Mouse (Mus musculus): Measurements from ENCODE around the gene Pmpca. TPM values are rescaled to one million over a fixed set of nuclear protein-coding genes. Genes with fewer than 3 reads are reported as not detected.

Pmpca gene
- polyA plus RNA-seq, 1 experiment, result 21.2 TPM

DNA sequence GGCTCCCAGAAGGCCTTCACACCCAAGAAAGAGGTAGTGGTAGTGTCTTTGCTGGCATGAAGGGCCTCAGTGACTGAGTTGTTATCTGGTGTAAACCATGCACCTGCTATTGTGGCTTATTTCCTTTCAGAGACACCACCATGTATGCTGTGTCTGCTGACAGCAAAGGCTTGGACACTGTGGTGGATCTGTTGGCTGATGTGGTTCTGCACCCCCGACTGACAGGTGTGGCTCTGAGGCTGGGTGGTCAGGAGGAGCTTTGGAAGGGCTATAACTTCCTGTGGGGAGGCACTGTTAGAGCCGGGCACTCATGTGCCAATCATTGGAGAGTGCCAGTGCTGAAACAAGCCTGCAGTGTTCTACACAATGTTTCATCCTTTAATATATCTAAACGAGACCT lies 1.8 kb downstream of the Pmpca start:
- no peak for DNase-seq (ENCODE audit: low read depth in 1 of 2, low spot score in 2 of 2)
- H3K4me1 ChIP-seq (ENCODE audit: control insufficient read depth, insufficient read depth, insufficient read length), result peaks cover 6% of the 10 kb centered on the region

GRCm38 (mm10) chr2:26391617-26392016 lies 2.5 kb downstream of the Pmpca start:
- H3K36me3 ChIP-seq (ENCODE audit: control insufficient read depth, insufficient read depth, low read length), result peaks cover 45% of the 10 kb centered on the region
- no peak for DNase-seq (ENCODE audit: low read depth in 1 of 2, low spot score in 2 of 2)
- no peak overlapping the region for H3K27ac ChIP-seq (ENCODE audit: insufficient read depth, low read length)
- 91% methylated on average over 6 of the region's 6 CpGs for WGBS
- H3K4me1 ChIP-seq (ENCODE audit: control insufficient read depth, insufficient read depth, insufficient read length), result peaks cover 6% of the 10 kb centered on the region
- no peaks in the 10 kb centered on the region for H3K27me3 ChIP-seq (ENCODE audit: control insufficient read depth, insufficient read depth, low read length)
- H3K4me3 ChIP-seq (ENCODE audit: extremely low read depth, insufficient read depth, insufficient read length), result no peak overlapping the region
- no peak for TF ChIP-seq POLR2A (IDR thresholded peaks at IDR 0.05; ENCODE audit: low read depth, low read length)
- TF ChIP-seq CTCF (IDR thresholded peaks at IDR 0.05; ENCODE audit: extremely low read depth, insufficient read depth, insufficient read length, insufficient replicate concordance), result no peak

More for the DNA sequence above, 1.8 kb downstream of the Pmpca start:
- no peaks in the 10 kb centered on the region for H3K27me3 ChIP-seq (ENCODE audit: control insufficient read depth, insufficient read depth, low read length)
- TF ChIP-seq POLR2A (IDR thresholded peaks at IDR 0.05; ENCODE audit: low read depth, low read length) (no peak), CTCF (IDR thresholded peaks at IDR 0.05; ENCODE audit: extremely low read depth, insufficient read depth, insufficient read length, insufficient replicate concordance) (no peak)
- H3K27ac ChIP-seq (ENCODE audit: insufficient read depth, low read length), result no peak overlapping the region
- peaks cover 49% of the 10 kb centered on the region for H3K36me3 ChIP-seq (ENCODE audit: control insufficient read depth, insufficient read depth, low read length)
- H3K4me3 ChIP-seq (ENCODE audit: extremely low read depth, insufficient read depth, insufficient read length), result no peak overlapping the region
- 67% methylated on average over 3 of the region's 3 CpGs for WGBS

DNA sequence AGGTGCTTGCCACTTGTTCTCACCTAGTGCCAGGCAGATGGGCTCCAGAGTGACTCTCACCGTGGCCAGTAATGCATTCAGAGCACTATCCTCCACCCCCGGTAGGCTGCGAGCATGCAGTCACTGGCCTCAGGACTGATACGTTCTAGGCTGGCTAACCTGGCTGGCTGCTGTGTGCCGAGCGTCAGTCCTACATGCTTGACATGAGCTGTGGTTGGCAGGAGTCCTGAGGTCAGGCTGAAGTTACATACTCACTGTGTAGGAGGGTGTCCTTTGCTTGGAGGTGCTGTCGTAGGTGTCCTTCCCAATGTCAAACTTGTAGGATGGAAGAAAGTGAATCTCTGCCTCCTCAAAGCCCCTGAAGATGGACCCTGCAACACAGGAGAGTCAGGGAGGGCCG lies 9.8 kb downstream of the Pmpca start:
- no peak overlapping the region for H3K4me3 ChIP-seq (ENCODE audit: extremely low read depth, insufficient read depth, insufficient read length)
- no peaks in the 10 kb centered on the region for H3K4me1 ChIP-seq (ENCODE audit: control insufficient read depth, insufficient read depth, insufficient read length)
- peaks cover 45% of the 10 kb centered on the region for H3K36me3 ChIP-seq (ENCODE audit: control insufficient read depth, insufficient read depth, low read length)
- DNase-seq (ENCODE audit: low read depth in 1 of 2, low spot score in 2 of 2), result no peak
- no peaks in the 10 kb centered on the region for H3K27me3 ChIP-seq (ENCODE audit: control insufficient read depth, insufficient read depth, low read length)
- H3K27ac ChIP-seq (ENCODE audit: insufficient read depth, low read length), result no peak overlapping the region
- no peak for TF ChIP-seq CTCF (IDR thresholded peaks at IDR 0.05; ENCODE audit: extremely low read depth, insufficient read depth, insufficient read length, insufficient replicate concordance)
- no peak for TF ChIP-seq POLR2A (IDR thresholded peaks at IDR 0.05; ENCODE audit: low read depth, low read length)
- WGBS, result 93% methylated on average over 8 of the region's 8 CpGs

DNA sequence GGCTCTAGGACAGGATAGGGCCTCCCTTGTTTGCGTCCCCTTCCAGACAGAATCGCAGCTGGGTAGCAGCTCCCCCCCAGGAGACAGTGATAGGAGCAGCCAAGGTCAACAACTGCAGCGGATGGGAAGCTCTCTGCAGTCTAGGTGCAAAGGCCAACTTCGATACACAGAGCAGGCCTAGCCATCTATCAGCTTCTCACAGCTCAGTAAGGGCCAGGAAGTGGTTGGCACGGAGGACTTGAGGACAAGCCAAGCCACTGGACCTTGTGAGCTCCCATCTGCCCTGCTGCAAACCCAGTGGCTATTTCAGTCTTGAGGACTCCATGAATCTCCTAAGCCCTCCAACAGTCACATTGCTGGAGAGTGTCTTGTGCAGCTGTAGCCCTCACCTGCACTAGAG lies 10.5 kb downstream of the Pmpca start:
- Histone ChIP-seq H3K36me3 (ENCODE audit: control insufficient read depth, insufficient read depth, low read length) (peaks cover 41% of the 10 kb centered on the region), H3K27ac (ENCODE audit: insufficient read depth, low read length) (no peak overlapping the region), H3K27me3 (ENCODE audit: control insufficient read depth, insufficient read depth, low read length) (no peaks in the 10 kb centered on the region), H3K4me1 (ENCODE audit: control insufficient read depth, insufficient read depth, insufficient read length) (no peaks in the 10 kb centered on the region), H3K4me3 (ENCODE audit: extremely low read depth, insufficient read depth, insufficient read length) (no peak overlapping the region)
- no peak for DNase-seq (ENCODE audit: low read depth in 1 of 2, low spot score in 2 of 2)
- TF ChIP-seq POLR2A (IDR thresholded peaks at IDR 0.05; ENCODE audit: low read depth, low read length), result no peak
- 88% methylated on average over 5 of the region's 5 CpGs for WGBS

DNA sequence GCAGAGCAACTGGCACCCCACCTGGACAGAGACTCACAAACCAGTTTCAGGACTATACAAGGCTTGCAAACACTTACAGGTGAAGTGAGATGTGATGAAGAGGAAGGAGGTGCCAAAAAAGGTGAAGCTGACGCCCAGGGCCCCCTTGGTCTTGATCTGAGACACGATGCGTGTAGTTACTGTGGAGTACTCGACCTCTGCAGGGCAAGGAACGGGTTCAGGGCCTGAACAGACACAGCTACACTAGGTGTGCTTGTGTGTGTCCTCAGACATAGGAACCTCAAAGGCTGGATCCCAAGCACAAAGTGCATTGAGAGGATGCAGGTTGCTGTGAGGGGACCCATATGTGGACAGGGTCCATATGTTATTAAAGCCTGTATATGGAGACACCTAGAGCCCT lies 11.2 kb downstream of the Pmpca start:
- H3K4me1 ChIP-seq (ENCODE audit: control insufficient read depth, insufficient read depth, insufficient read length), result no peaks in the 10 kb centered on the region
- TF ChIP-seq CTCF (IDR thresholded peaks at IDR 0.05; ENCODE audit: extremely low read depth, insufficient read depth, insufficient read length, insufficient replicate concordance), result no peak
- H3K4me3 ChIP-seq (ENCODE audit: extremely low read depth, insufficient read depth, insufficient read length), result no peak overlapping the region
- no peak overlapping the region for H3K27ac ChIP-seq (ENCODE audit: insufficient read depth, low read length)
- DNase-seq (ENCODE audit: low read depth in 1 of 2, low spot score in 2 of 2), result no peak
- WGBS, result 89% methylated on average over 5 of the region's 5 CpGs
- peaks cover 35% of the 10 kb centered on the region for H3K36me3 ChIP-seq (ENCODE audit: control insufficient read depth, insufficient read depth, low read length)
- H3K27me3 ChIP-seq (ENCODE audit: control insufficient read depth, insufficient read depth, low read length), result no peaks in the 10 kb centered on the region

DNA sequence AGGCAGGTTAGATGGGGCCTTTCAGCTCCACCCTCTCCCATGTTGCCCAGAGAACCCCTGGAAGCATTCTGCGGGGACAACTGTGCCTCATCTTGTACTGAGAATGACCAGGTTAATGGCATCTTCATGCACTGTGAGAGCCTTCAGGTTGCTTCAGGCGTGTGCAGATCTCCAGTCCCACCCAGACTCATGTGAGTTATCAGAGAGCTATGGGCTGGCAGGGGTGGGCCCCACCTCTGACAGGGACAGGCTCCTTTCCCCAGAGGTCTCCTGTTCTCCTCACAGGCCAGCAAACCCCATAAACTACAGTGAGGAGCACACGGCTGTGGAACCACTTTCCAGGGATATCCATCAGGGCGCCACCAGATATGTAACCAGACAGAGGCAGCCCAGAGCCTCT lies 11.9 kb downstream of the Pmpca start:
- TF ChIP-seq POLR2A (IDR thresholded peaks at IDR 0.05; ENCODE audit: low read depth, low read length) (no peak), CTCF (IDR thresholded peaks at IDR 0.05; ENCODE audit: extremely low read depth, insufficient read depth, insufficient read length, insufficient replicate concordance) (no peak)
- WGBS, result 91% methylated on average over 4 of the region's 4 CpGs
- DNase-seq (ENCODE audit: low read depth in 1 of 2, low spot score in 2 of 2), result no peak
- no peaks in the 10 kb centered on the region for H3K4me1 ChIP-seq (ENCODE audit: control insufficient read depth, insufficient read depth, insufficient read length)
- H3K27ac ChIP-seq (ENCODE audit: insufficient read depth, low read length), result no peak overlapping the region
- peaks cover 31% of the 10 kb centered on the region for H3K36me3 ChIP-seq (ENCODE audit: control insufficient read depth, insufficient read depth, low read length)
- no peaks in the 10 kb centered on the region for H3K27me3 ChIP-seq (ENCODE audit: control insufficient read depth, insufficient read depth, low read length)
- no peak overlapping the region for H3K4me3 ChIP-seq (ENCODE audit: extremely low read depth, insufficient read depth, insufficient read length)

DNA sequence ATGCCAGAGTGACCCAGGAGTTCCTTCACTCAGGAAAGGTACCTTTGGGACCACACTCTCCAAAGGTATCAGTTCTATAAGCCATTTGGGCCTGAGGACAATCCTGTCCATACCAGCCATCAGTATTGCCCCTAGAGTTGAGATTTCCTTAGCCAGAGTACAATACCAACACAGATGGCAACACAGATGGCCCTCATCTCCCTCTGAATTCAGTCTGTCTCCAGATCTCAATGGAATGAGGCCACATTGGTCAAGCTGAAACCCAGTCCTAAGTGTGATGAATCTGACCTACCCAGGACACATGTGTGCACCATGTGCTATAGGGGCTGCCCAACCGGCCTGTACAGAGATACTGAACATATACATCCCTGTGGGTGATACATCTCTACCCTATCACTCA lies 13.1 kb downstream of the Pmpca start:
- H3K27me3 ChIP-seq (ENCODE audit: control insufficient read depth, insufficient read depth, low read length), result no peaks in the 10 kb centered on the region
- no peak for TF ChIP-seq POLR2A (IDR thresholded peaks at IDR 0.05; ENCODE audit: low read depth, low read length)
- no peak for TF ChIP-seq CTCF (IDR thresholded peaks at IDR 0.05; ENCODE audit: extremely low read depth, insufficient read depth, insufficient read length, insufficient replicate concordance)
- WGBS, result 94% methylated on average over 1 of the region's 1 CpGs
- DNase-seq (ENCODE audit: low read depth in 1 of 2, low spot score in 2 of 2), result no peak
- no peaks in the 10 kb centered on the region for H3K4me1 ChIP-seq (ENCODE audit: control insufficient read depth, insufficient read depth, insufficient read length)
- H3K27ac ChIP-seq (ENCODE audit: insufficient read depth, low read length), result no peak overlapping the region
- no peak overlapping the region for H3K4me3 ChIP-seq (ENCODE audit: extremely low read depth, insufficient read depth, insufficient read length)
- H3K36me3 ChIP-seq (ENCODE audit: control insufficient read depth, insufficient read depth, low read length), result peaks cover 26% of the 10 kb centered on the region

Data from spleen, adult 2 months (tissue).